Mouse (Mus musculus): Measurements from ENCODE around the gene Zfp827.

Gene Zfp827

DNA sequence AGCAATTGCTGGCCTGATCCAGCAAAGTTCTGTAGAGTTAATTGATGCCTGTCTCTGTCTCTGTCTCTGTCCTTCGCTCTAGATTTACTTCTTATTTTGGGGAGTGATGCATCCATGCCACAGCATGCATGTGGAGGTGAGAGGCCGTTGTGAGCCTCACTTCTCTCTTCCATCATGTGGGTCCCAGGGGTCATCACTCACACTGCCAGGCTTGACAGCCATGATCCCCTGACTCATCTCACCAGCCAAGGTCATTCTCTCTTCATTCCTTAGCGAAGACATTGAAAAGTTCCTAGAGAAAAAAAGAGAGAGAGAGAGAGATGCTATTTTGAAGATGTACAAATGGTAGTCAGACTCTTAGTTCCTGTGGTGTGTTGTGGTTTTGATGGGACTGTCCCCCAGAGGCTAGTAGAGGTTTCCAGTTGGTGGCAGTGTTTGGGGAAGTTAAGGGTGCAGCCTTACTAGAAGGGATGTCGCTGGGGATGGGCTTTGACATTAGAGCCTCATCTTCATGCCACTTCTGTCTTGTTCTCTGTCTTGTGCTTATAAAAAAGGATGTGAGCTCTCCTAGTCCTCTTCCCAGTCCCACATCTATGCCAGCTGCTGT, 133.0 kb downstream of the Zfp827 start:
- DNase-seq = no peak

DNA sequence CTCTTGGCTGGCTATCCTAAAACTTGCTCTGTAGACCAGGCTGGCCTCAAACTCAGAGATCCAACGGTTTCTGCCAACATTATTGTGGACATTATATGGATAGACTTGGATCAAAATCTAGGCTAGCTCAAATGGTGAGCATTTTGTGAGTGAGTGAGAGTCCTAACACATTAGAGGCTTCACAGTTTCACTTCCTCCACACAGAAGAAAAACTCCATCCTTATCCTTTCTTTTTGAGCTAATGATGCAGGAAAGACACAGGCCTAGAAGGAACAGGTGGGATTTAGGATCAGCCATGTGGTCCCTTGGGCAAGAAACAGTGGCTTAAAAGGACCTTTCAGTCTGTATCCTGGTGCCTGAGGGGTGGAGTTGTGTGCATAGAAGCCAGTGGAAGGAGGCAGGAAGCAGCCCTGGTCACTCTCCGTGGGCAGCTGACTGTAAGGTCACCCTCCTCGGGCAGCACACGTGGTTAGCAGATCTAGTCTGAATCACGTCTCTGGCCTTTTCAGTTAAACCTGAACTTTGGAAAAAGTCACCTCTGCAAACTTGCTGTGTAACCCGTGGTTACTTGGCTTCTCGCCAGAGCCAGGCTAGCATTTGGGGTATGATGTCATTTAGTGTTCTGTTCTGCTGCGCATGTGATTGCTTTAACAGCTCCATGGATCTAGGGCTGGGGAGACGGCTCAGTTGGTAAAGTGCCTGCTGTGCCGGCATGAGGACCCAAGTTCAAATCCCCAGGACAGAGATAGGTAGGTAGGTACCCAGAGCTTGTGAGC, 134.5 kb downstream of the Zfp827 start:
- peak; percentile 44 for DNase-seq

DNA sequence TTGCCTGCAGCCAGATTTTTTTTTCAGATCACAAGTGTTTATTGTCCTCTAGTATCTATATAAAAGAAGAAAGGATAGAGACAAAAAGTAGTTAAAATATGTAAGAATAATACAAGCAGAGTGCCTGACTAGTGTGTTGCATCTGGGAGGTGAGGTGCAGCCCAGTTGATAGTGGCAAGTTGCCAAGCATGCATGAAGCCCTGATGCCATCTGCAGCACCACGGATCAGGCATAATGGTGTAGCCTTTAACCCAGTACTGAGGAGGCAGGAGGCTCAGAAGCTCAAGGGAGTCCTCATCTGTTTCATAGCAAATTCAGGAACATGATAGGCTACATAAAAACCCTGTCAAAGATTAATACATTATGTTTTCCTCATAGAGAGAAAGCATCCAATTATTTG, 136.1 kb downstream of the Zfp827 start:
- DNase-seq = no peak

DNA sequence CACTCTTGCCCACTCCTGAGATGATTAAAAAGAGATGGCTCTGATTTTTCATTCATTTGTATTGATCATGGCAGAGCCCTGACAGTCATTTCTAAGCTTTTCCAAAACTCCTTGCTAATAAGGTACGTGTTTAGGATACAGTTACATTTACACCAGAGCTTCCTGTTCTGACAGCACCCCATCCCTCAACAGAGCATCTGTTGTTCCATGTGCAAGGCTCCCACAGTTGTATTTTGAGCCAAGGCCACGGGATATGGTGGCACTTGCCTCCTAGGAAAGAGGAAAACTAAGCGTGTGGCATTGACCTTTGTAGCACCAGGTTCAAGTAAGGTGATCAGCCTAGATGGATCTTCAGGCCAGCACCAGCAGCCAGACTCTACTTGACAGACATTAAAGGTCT, 137.0 kb downstream of the Zfp827 start:
- no peak for DNase-seq

DNA sequence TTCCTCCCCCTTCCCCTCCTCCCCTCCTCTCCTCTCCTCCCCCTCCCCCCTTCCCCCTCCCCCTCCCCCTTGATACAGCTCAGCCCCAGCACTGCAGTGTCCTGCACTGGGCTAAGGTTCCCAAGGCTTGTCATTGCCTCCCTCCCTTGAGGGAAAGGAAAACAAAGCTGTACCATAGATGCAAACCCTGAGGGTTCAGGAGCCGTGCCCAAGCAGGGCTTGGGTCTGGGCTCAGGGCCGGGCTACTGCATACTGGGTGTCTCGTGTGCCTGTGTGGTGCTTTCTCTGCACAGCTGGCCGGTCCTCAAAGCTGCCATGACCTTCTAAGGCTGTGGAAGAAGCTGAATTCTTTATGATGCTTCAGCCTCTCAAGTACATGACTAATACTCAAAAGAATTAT, 145.4 kb downstream of the Zfp827 start:
- no peak for DNase-seq

DNA sequence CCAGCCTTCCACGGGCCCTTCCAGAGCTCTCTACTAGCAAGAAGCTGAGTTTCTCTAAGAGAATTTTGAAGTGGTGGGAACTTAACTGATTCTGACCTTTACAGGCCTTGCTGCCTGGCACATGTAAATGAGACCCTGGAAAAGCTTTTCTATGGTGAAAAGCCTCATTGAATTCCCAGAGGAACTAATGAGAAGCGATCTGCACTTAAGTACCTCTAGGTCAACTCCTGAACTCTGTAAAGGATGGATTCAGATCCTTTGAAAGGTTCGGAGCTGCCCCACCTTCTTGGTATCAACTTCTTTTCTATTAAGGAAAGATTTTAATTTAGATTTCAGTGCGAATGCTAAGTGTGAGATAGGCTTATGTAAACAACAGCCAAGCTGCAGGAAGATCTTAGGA, 147.8 kb downstream of the Zfp827 start:
- DNase-seq = no peak

DNA sequence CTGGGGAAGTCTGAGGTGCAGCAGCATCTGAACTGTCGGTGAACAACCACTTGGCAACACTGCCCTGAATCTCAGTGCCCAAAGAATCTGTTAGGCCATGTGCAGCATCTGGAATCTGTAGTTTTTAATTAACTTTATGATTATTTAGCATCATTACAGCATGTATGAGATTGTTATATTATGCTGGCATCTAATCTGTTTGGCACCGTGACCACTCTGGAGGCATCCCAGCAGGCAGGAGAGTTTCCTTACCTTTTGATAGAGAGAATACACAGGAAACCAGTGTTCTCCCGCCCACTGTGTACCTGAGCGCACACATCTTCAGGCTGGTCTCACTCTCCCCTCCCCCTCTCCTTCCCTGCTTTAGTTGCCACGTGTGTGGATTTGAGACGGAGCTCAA, 151.4 kb downstream of the Zfp827 start:
- DNase-seq = no peak

DNA sequence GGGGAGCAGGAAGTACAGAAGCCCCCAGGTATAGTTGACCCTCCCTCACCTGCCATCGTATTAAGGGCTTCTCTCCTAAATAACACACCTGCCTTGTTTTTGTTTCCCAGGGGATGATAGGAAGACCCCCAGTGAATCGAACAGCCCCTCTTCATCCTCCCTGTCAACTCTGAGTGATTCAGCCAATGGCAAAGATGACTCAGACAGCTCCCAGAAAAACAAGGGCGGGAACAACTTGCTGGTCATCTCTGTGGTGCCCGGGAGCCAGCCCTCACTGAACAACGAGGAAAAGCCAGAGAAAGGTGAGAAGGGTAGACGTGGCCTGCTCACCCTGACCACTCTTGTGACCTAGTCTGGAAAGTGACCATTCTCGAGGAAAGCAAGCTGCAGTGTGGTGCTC, 157.3 kb downstream of the Zfp827 start:
- DNase-seq = no peak

DNA sequence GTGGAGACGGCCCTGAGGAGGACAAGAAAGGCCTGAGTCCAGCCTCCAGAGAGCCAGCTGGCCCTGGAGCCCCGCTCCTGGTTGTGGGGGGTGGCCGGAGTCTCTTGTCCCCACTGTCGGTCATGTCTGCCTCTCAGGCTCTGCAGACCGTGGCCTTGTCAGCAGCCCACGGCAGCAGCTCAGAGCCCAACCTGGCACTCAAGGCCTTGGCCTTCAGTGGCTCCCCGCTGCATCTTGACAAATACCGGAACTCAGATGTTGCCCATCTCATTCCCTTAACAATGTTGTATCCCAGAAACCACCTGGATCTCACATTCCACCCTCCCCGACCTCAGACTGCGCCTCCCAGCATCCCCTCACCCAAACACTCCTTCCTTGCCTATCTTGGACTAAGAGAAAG, 161.8 kb downstream of the Zfp827 start:
- DNase-seq = no peak

DNA sequence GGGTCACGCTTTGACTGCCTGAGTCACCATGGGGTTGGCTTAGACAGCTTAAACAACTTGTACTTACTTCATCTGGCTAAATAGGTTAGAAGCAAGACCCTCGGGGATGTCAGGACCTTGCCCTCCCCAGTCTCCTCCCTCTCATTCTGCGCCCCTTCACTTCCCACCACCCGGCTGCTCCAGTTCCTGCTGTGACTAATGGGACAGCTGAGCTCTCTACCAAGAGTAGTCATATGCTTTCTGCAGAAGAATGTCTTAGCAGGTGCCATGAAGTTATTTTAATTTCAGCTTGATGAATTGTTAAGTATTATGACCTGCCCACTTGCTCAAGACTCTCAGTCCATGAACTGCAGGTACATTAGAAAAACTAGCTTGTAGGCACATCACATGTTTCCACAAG, 168.2 kb downstream of the Zfp827 start:
- no peak for DNase-seq

DNA sequence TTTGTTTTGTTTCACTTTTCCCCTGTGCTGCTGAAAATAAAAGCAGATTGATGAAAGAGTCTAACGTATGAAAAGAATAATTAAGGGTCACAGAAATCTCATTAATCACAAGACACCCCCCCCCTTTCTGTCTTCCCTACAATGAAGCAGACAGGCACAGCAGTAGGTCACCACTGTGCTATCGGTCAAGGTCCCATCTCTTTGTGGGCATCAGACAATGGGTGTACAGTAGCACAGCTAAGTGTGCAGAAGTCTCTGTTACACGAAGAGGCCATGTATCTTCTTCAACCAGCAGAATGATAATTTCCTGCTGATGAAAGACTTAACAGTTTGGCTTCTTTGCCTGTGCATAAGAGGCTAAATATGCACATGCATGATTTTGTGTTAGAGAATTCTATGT, 170.4 kb downstream of the Zfp827 start:
- DNase-seq = no peak

DNA sequence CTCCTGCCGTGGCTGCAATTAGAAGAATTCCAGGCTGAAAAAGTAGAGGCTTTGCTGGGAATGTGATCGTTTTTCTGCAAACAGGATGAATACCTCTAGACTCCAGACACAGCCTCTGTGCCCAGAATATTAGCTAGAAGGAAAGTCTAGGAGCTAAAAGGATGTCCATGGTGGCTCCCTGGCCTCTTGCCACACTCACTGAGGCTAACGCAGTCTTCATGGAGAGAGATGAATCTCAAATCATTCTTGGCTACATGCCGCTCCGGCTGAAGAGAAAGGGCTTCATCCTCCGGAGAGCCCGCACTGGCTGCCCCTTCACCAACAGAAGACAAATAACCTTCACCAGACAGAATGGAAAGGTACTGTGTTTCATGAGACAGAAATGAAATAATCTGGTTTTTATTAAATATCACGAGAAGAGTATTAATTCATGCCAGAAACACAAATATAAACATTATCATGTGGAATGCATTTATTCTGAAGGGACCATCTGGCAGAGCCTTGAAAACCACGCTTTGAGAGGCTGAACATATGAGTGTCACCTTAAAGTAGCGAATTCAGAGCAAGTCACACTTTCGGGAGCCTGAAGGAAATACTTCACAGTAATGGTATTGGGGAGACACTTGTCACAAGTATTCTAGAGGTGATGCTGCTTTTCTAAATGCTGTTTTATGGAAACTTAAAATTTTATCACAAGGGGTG, 173.4 kb downstream of the Zfp827 start:
- DNase-seq = no peak

DNA sequence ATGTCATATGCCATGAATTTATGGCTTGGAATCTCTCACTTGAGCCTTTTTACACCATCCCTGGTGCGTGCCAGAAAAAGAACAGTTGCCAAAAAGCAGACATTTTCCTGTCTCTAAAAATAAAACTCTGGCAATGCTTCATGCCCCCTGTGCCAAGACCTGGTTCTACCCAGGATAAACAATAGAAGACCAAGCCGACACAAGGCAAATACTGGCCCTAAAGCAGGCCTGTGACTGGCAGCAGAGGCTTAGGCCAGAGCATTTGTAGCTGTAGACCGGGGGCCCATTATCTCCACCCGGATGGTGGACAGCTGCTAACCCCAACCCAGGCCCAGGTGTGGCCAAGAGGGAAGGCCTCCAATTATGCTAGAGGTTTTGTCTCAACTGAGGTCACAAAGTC, 178.7 kb downstream of the Zfp827 start:
- no peak for DNase-seq

DNA sequence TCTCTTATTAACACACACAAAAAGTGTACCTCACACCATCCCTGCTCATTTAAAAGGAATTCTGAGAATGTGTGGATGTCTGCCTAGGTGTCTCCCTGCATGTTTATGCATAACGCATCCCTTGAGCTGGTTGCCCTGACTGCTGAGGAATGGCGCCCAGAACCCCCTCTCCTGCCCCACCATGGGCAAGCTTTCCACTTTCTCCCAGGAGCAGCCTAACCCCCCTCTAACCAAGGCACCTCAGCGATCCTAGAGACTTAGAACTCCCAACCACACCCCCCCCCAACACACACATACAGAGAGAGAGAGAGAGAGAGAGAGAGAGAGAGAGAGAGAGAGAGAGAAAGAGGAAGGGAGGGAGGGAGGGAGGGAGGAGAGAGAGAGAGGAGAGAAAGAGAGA, 179.9 kb downstream of the Zfp827 start:
- DNase-seq = no peak

DNA sequence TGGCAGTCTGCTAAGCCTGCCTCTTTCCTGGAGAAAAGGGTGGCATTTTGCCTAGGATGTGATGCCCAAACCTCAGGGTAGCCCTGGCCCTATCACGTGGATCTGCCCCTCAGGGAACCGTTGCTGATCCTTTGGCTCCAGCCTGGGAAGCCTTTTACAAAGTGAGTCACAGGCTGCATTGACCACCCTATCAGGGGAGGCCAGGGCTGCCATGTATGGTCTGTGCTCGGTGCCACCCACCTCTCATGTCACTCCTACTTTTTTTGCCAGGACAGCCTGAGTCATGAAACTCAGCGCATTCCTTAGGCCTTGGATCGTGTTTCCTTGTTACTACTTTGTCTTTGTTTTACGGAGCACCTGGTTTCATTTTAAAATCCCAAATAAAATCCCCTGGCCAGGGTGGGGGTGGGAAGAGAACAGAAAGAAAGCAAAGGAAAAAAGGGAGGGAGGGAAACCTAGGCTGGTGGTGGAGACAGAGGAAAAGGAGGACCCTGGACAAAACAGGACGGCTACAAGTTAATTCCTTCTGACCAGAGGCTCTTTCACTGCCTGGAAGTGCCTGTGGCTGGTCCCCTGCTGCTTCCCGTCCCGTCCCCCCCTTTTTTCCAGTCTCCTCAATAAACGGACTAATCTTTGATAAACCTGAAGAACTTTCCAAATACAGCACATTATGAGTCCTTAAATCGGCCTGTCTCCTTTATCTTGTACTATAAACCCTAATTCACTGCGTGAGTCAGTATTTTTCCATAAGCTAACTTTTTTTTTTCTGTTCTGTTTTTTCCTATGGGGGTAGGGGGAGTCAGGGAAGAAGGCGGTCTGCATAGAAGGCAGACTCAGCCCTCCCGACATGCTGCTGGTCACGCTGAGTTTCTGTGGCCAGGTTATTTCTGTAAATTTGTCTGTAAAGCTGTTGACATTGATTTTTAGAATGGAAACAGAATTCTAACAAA, 180.7 kb downstream of the Zfp827 start:
- no peak for DNase-seq

DNA sequence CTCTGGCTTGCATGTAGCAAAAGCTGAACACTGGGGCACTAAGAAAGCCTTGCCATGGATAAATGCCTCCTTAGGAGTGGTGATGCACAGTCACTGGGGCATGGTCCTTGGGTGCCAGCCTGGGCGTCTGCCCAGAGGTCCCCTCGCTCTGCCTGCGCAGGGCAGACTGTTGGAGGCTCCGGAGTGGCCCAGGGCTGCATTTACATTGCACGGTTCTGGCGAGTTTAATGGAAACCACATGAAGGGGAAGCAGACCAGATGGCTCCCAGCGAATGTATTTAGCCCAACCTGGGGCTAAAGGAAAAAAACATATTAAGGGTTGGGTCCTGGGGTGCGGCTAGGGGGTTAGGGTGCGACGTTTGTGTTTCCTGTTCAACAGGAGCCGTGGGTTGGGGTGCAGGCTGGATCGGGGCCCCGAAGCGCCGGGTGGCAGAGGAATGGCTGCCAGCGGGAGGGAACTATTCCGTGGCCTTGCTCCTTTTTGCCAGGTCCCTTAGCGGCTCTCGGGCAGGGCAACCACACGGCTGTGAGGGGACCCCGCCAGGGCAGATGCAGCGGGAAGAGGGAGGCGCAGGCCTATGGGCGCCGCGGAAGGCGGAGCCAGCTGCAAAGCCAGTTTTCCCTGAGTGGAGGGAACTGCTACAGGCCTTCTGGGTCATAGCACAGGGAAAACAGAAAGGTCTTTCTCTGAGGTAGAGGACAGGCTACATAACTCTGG, 181.6 kb downstream of the Zfp827 start:
- no peak for DNase-seq

DNA sequence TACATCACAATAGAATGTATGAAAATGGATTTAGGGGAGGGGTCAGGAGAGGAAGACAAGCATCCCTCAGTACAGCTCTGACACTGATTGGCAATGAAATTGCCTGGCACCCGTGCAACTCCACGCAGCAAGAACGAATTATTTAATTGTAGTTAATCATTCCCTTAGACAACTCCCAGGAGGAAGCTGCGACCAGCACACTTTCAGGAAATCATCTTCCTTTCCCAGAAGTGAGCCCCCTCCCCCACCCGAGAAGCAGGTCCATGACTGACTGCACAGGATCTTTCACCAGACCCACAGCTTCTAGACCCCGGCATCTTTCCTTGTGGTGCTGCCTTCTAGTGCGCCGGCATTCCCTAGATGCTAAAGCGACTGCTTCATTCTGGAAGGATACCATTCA, 183.4 kb downstream of the Zfp827 start:
- no peak for DNase-seq

DNA sequence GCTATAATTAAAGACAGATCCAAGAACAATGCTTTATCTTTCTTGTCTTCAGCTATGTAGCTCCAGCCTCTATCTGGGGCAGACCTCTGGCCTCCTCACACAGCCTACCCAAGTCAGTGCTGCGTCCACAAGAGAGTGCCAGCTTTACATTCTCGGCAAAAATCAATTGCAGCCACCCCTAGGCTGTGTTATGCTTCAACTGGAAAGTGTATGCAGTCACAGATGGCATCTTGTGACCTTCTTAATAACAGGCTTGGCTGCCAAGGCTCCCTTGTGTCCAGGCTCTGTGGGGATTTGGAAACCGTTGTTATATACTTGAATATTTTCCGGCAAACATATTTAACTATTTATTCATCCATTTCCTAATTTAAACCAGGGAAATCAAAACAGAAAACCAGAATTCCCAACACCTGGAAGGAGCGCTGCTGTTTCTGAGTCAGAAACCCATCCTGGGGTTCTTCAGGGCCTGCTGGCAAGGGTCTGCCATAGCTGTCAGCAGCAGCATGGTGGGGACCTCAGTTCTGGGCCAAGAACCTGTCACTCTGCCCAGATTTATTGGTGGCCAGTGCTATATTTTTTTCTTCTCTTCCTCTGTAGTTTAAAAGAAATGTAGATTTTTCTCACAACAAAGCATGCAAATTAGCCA, 194.0 kb downstream of the Zfp827 start:
- DNase-seq = no peak

DNA sequence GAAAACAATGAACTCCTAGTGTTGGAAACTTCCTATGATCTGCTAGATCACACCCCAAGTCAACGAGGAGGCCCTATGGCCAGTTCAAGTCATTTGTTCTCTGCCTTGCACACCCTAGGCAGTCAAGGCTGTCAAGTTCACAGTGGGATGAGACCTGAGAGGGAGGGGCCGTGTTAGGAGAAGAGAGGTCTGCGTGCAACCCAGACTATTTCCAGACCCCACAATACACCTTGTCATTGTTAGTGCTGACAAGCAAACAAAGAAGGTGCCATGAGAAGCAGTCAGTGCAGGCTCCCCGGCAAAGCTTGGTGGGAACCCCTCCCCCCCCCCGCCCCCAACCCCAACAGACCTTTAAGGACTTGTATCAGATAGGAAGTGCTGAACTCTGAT, 194.5 kb downstream of the Zfp827 start:
- DNase-seq = no peak

DNA sequence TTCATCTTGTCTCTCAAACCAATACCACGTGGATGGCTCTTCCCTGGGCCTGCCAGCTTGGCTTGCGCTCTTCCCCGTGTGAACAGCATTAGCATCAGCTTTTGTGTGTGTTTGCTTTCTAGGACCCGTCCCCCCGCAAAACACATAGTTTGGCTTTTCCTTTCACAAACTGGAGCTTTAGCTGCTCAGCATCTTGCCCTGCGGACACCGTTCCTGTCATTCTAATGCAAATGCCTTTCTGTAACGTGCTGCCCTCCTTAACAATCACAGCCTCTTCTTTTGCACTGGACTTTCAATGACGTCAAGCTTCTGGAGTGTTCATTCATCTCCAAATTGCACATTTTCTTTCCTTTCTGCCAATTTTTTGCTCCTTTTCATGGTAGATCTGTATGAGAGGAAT, 196.1 kb downstream of the Zfp827 start:
- no peak for DNase-seq

DNA sequence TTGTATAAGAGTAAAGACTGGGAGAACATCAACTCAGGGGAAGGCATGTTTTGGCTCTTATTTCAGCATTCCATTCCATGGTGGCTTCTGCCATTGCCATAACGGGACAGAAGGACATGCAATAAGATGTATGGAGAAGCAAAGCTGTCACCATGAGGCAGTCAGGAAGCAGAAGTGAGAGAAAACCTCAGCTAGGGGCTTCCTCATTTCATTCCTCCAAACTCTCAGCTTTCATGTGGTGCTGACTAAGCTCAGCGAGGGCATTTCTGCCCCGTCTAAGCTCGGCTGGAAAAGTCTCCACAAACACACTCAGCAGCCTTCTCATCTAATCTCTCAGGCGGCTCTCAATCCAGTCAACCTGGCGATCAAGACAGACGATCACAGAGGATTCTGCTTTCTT, 197.3 kb downstream of the Zfp827 start:
- DNase-seq = no peak

DNA sequence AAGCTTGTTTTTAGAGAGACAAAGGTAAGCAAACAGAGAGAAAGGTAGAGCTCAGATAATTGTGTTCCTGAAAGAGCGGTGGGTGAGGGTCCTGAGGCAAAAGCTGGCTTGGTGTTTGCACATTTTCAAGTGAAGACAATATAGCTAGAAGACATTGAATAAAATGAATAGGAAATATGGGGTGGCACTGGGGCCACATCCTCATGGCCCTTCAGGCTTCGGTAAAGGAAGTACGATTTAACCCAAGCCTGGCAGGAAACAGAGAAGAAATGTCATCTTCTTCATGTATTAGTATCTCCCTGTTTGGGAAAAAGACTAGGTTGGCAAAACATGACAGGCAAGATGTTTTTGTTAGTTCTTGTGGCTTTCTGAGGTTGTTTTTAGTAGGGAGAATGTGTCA, 197.8 kb downstream of the Zfp827 start:
- no peak for DNase-seq
